Mouse (Mus musculus): ENCODE results near the gene Gm21992. TPM values are rescaled to one million over a fixed set of nuclear protein-coding genes. Genes with fewer than 3 reads are reported as not detected.

Gm21992 gene
- total RNA-seq, 2 experiments from 2014 or later: 21.2 to 28.3 TPM

DNA sequence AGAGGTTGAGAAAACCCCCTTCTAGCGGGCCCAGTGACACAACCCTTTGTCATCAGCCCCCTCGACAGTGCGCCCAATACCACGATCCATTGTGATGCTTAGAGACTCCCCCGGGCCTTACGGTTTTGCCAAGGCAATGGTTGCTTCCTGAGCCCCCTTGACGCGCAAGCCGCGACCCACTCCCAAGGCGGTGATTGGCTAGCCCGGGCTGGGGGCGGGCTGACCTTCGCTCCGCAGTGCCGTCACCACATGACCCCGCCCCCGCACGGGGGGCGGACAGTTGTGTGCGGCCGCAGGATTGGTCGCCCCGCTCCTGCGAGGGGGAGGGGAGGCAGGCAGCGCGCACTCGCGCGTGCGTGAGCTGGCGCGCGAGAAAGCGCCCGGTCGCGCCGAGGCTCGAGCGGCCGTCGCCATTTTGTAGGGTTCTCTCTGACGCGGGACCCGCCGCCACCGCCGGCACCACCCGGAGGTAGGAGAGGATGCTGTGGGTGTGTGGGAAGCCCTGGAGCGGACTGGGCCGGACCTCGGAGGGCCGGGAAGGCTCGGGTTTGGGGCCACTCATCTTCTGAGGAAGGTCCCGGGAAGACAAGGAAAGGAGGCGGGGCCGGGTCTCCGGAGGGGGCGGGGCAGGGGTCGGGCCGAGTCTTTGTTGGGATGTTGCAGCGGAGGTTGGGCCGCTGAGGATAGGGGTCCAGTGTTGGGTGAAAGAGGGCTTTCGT, 55.1 kb downstream of the Gm21992 start, which contains the start of gene Rbm4b:
Gene Rbm4b, plus strand, starts transcription at position 305 of the 719 bp plus-strand sequence.
- peak; percentile 92 to 98 for DNase-seq (ENCODE audit: extremely low spot score in 1 of 2, low spot score in 1 of 2)

- peak; percentile 77 to 84 for DNase-seq (ENCODE audit: extremely low spot score in 1 of 2, low spot score in 1 of 2)
These were observed 55.7 kb downstream of the Gm21992 start for GRCm38 (mm10) chr19:4755565-4756192.

DNA sequence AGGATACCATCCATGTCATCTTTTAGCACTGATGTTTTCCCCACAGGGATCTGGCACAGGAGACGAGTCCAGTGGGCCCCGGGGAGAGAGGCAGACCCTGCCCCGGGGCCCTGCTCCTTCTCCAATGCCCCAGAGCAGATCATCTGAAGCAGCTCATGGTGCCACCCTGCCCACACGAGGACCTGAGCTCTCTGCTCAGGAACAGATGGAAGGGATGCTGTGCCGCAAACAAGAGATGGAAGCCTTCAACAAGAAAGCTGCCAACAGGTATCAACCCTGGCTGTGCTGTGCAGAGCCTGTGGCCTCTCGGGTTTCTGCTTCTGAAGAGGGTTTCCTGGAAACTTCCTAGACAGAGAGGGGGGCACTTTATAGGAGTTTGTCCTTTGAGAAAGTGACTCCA, 61.4 kb downstream of the Gm21992 start:
- no peak for DNase-seq (ENCODE audit: extremely low spot score in 1 of 2, low spot score in 1 of 2)

DNA sequence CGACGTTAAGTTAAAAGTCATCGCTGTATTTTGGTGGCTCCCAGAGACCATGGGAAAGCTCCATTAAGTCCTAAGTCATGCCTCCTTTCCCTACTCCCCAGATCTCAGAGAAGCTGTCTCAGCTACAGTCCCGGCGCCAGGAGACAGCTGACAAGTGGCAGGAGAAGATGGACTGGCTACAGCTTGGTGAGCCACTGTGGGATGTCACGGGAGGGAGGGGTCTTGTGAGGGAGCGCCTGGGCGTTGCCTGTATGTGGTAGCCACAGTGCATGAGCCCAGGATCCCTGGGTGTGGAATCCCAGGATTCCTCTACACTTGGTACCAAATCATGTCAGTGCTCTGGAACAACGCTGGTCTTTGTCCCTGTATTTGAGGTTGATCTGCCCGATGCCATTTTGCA, 62.9 kb downstream of the Gm21992 start:
- DNase-seq (ENCODE audit: extremely low spot score in 1 of 2, low spot score in 1 of 2): no peak

- DNase-seq (ENCODE audit: extremely low spot score in 1 of 2, low spot score in 1 of 2): no peak
These were observed 63.6 kb downstream of the Gm21992 start for GRCm38 (mm10) chr19:4747631-4748312.

GRCm38 (mm10) chr19:4746611-4747010, 64.8 kb downstream of the Gm21992 start:
- DNase-seq (ENCODE audit: extremely low spot score in 1 of 2, low spot score in 1 of 2): no peak

GRCm38 (mm10) chr19:4745681-4746080, 65.7 kb downstream of the Gm21992 start:
- no peak for DNase-seq (ENCODE audit: extremely low spot score in 1 of 2, low spot score in 1 of 2)

DNA sequence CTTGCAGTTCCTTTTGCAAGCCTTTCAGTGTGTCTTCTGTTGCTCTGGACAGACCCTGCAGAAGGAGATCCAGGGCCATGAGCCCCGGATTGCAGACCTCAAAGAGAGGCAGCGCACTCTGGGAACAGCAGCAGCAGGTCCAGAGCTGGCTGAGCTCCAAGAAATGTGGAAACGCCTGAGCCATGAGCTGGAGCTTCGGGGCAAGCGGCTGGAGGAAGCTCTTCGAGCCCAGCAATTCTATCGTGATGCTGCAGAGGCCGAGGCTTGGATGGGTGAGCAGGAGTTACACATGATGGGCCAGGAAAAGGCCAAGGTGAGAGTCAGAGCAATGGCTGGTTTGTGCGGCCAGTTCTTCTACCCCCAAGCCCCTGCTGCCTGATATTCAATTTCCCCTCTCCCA, 66.4 kb downstream of the Gm21992 start:
- DNase-seq (ENCODE audit: extremely low spot score in 1 of 2, low spot score in 1 of 2): peak in 1 of 2 experiments; percentile 11

GRCm38 (mm10) chr19:4744026-4744425, 67.4 kb downstream of the Gm21992 start:
- no peak for DNase-seq (ENCODE audit: extremely low spot score in 1 of 2, low spot score in 1 of 2)

DNA sequence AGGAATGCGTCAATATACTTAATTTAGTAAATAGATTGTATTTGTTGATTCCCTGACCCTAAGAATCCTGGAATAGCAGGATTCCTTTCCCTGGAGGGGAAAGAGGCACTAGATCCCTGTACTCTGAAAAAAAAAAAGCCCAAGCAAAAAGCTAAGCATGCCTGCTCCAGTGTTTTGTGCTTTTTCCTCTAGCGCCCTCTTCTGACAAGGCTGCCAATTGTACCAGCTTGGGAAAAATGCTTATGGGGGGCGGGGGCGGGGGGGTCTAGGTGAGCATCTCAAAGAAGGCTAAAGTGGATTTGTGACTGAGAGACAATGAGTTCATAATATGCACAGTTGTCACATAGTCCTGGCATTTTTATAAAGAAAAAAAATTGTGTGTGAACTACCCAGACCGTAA, 67.9 kb downstream of the Gm21992 start:
- peak in 1 of 2 experiments; percentile 55 for DNase-seq (ENCODE audit: extremely low spot score in 1 of 2, low spot score in 1 of 2)

GRCm38 (mm10) chr19:4742229-4742628, 69.2 kb downstream of the Gm21992 start:
- DNase-seq (ENCODE audit: extremely low spot score in 1 of 2, low spot score in 1 of 2): no peak

DNA sequence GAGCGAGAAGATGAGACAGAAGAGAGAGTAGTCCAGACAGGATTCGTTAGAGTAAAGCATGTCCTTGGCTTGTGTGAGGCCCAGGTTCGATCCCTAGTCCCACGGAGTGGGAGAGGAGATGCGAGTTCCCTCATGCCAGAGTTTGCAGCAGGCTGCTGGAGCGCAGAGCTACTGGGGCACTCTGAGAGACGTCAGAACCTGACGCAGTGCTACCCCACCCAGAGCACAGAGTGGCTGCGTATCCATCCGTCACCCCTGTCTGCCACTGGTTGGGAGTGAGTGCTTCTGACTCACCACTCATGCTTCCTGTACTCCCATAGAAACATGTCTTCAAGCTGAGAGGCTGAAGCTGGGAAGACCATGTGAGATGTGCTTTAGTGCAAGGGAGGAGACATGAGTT, 69.9 kb downstream of the Gm21992 start:
- no peak for DNase-seq (ENCODE audit: extremely low spot score in 1 of 2, low spot score in 1 of 2)

GRCm38 (mm10) chr19:4739762-4740161, 71.7 kb downstream of the Gm21992 start:
- no peak for DNase-seq (ENCODE audit: extremely low spot score in 1 of 2, low spot score in 1 of 2)

GRCm38 (mm10) chr19:4739053-4739452, 72.4 kb downstream of the Gm21992 start:
- no peak for DNase-seq (ENCODE audit: extremely low spot score in 1 of 2, low spot score in 1 of 2)

- DNase-seq (ENCODE audit: extremely low spot score in 1 of 2, low spot score in 1 of 2): no peak
These were observed 73.5 kb downstream of the Gm21992 start for GRCm38 (mm10) chr19:4737866-4738265.

- DNase-seq (ENCODE audit: extremely low spot score in 1 of 2, low spot score in 1 of 2): no peak
These were observed 78.4 kb downstream of the Gm21992 start for GRCm38 (mm10) chr19:4733052-4733451.

DNA sequence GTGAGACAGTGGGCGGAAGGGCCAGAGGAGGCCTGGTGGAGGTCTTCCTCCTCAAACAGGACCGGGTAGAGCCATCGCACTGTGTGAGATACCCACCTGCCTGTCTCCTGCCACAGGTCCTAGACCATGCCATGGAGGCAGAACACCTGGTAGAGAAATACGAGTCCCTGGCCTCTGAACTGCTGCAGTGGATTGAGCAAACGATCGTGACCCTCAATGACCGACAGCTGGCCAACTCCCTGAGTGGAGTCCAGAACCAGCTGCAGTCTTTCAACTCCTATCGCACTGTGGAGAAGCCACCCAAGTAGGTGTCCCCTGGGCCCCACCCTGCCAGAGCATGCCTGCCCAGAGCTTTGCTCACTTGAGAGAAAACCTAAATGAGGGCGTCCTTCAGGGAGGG, 82.2 kb downstream of the Gm21992 start:
- DNase-seq (ENCODE audit: extremely low spot score in 1 of 2, low spot score in 1 of 2): no peak

- no peak for DNase-seq (ENCODE audit: extremely low spot score in 1 of 2, low spot score in 1 of 2)
These were observed 90.7 kb downstream of the Gm21992 start for GRCm38 (mm10) chr19:4720671-4721244.

DNA sequence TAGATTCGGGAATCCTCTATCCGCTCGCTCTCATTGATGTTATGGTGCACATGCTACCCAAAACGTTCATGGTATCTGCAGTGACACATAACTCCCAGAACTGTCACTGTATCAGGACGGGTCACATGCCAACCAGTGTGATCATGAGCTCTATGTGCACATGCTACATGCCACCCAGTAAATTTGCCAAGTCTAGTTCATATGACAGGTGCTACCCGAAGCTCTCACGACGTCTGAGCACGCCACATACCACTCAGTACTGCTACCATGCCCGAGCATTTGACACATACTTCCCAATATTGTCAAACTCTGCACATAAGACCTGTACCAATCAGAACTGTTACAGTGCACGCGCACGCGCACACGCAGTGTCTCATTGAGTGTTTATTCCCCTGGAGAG, 91.3 kb downstream of the Gm21992 start:
- DNase-seq (ENCODE audit: extremely low spot score in 1 of 2, low spot score in 1 of 2): no peak

DNA sequence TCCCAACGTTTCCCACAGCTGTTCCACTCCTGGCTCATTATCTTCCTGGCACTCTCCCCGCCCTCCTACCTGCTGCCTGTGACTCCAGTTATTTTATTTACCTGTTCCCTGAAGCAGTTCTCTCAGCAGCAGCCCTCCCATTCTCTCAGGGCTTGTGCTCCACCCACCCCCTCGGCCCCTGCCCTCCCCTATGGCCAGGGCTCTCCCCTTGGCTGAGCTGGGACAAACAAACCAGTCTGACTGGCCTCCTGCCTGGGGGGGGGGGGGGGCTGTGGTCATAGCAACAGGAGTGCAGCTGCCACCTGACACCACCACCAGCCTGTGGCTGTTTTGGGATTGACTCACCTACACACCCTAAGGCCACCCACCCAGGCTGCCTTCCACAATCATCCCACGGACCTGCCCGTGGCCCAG, 92.1 kb downstream of the Gm21992 start:
- no peak for DNase-seq (ENCODE audit: extremely low spot score in 1 of 2, low spot score in 1 of 2)

DNA sequence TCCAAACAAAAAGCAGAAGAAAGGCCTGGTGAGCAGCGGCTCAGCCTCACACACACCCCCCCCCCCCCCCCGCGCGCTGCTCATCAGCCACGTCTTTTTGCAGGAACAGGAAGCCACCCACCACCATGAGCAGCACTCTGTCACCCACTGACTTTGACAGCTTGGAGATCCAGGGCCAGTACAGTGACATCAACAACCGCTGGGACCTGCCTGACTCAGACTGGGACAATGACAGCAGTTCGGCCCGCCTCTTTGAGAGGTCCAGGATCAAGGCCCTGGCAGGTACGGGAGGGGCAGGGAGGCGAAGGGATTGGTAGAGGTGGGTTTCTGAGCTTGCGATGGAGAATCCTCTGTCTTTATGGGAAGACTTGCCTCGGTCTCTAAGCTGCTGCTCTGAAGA, 92.7 kb downstream of the Gm21992 start:
- DNase-seq (ENCODE audit: extremely low spot score in 1 of 2, low spot score in 1 of 2): no peak
